Mouse (Mus musculus) olfactory bulb, adult 2 months (tissue): Measurements from ENCODE around the gene Zfp26.

Source experiments
- CTCF ChIP-seq: fragments of 200-500 bp; IDR thresholded peaks from 2 replicates; pipeline ENCODE4 v1.5.1; 2012; ENCODE audit warnings: low read depth, mild to moderate bottlenecking, low read length, moderate library complexity; ENCODE audit not compliant: insufficient read depth
- POLR2A ChIP-seq: fragments of 200-500 bp; IDR thresholded peaks from 2 replicates; pipeline ENCODE4 v1.6.1; 2012; ENCODE audit warnings: mild to moderate bottlenecking, low read depth, low read length, moderate library complexity; ENCODE audit not compliant: insufficient read depth

DNA sequence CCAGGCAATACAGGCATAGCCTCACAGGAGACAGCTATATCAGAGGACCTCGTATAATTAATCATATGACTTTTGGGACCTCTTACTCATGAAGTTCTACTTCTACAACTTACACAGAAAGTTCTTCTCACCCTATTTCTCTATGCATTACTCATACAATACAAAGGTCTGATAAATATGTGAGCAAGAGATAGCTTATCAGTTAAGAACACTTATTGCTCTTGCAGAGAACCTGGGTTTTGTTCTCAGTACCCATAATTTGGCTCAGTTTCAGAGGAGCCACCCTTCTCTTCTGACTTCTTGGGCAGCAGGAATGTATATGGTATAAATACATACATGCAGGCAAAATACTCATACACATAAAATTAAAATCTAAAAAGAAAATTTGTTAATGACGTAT, 50.6 kb downstream of the Zfp26 start:
- TF ChIP-seq POLR2A (no peak), CTCF (no peak)
